Mouse (Mus musculus) left cerebral cortex, postnatal 4 days (tissue): ENCODE measurements at regions not wholly inside any gene's neighbourhood (a gene's known extent, or its start where the extent isn't known, plus 50 kb on each side); places are given as distances from the start of the nearest gene placed in this dataset.

Source experiments
- DNase-seq: peaks from one replicate; pipeline ENCODE4 v3.0.0-alpha.2; 2022
- intact Hi-C: fragments of 180-260 bp; cut with DNase I; formaldehyde crosslinking; loops from one replicate; pipeline ENCODE4 v1.15.1; 2025

DNA sequence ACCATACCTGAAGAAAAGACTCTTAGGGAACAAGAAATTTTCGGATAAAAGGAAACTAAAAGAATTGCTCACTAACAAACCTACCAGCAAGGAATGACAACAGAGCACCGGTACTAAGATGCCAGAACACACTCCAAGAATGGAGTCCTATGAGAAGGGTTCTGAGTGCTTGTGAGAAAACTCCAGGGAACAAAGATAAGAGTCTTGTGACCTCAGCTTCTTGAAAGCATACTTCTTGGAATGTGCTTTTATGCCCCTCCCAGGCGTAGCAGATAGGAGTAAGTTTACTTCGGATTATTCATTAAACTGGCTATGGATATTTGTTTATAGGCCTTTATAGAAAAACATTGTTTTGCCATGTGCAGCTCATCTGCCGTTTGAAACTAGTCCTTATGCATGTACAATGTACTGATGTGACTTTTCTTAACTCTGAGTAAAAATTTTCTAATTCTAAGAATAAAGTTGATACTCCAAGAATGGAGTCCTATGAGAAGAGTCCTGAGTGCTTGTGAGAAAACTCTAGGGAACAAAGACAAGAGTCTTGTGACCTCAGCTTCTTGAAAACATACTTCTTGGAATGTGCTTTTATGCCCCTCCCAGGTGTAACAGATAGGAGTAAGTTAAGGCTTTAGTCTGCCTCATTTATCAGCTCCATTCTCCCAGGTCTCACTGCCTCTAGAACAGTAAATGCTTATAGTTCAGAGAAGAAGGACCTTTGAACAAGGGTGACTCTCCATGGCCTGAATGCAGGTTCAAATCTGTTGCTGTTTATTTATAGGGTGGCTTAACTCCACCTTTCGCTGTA is 150.8 kb upstream of the Kynu start:
- no peak for DNase-seq
- intact Hi-C loops = no loop called here

DNA sequence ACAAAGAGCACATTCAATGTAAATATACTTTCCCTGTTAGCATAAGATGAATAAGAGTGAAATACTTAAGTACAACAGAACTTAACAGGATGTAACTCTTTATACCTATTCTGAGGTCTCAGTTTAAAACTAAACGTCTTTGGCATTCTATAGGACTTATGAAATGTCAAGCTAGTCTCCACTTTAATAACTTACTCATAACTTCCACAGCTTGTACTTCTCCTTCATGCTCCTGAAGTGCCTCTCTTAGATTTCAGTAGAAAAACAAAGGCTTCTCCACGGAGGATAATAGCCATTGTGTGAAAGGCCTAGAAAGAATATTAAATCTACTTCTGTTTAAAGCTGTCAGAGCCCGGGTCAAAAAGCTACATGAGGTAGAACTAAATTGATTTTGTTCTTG is 117.9 kb upstream of the Kynu start:
- intact Hi-C loops = no loop called here
- DNase-seq = no peak

DNA sequence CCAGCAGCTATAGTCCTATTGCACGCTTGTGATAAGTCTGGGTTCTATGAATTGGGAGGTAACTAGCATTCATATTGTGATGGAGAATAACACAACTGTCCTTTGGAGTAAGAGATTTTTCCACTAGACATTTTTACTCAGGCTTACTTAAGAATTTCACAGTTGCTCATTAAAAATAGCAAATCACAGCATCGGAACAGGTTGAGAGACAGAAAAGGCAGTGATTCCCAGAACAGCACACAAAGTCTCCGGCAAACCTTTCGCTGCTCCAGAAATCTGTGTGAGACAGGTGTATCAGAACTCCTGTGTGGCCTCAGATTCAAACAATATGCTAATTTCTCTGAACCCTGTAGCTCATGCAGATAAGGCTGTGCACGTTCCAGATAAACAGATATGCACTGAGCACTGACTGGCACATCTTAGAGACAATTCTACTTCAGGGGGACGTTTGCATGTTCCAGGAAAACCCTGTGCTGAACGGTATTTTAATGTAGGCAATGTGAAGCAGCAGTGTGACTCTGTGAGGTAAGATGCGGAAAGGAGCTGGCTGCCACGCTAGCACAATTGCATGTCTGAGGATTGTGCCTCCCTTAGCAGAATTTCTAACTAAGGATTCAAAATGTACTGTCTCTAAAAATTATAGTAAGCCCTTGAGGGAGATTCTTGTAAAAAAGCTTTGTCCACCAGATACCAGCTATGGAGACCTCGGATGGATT is 99.8 kb upstream of the Kynu start:
- no peak for DNase-seq
- intact Hi-C loops = no loop called here

DNA sequence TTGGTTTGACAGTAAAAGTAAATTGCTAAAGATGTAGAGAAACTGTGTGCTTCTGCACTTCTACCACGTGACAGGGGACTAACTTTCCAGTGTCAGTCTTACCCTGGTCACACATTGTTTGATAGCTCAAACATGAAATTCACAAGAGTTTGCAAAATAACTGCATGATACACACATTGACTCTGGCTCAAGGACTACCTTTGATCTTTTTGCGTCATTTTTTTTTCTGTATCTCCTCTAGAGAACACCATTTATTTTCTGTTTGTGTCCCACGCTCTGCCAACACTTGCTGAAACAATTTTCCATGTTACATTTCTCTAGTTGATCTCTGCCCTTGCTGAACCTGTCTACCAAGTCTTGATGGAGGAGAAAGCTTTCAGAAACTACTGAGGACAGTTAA is 86.0 kb upstream of the Kynu start:
- DNase-seq = no peak
- intact Hi-C loops = no loop called here

DNA sequence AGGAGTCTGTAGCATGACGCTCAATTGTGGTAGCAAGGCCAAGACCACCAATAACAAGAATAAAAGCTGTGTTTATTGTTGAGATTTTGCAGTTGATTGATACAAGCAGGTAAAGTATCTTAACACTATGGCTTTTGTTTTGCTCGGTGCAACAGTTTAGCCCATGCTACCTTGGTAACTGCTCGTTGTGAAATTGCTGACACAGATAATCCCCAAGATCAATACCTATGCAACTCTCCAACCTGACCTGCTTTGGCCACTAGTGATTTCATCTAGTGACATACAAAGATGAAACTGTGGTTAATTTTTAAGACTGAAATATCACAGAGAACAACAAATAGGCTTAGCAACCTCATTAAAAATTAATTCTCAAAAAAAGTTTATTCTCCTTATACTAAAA is 85.2 kb upstream of the Kynu start:
- intact Hi-C loops = no loop called here

DNA sequence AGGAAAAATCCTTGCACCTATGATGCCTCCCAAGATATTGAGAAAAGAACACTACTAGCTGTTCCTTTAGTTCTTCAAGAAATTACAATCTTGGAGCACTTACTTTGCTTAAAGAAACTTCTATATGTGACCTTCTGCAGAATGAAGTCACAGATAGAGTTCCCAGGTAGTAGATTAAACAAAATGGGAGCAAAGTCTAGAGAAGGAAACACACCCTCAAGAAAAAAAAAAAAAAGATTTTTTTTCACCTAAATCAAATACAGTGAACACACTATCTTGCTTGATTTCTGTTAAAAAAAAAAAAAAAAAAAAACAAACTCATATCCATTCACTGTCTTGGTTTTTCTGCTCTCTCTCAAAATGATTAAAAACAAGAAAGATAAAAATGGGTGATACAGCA is 76.6 kb upstream of the Kynu start:
- intact Hi-C loops = no loop called here
- DNase-seq = no peak

More for the DNA sequence above, 85.2 kb upstream of the Kynu start:
- no peak for DNase-seq

DNA sequence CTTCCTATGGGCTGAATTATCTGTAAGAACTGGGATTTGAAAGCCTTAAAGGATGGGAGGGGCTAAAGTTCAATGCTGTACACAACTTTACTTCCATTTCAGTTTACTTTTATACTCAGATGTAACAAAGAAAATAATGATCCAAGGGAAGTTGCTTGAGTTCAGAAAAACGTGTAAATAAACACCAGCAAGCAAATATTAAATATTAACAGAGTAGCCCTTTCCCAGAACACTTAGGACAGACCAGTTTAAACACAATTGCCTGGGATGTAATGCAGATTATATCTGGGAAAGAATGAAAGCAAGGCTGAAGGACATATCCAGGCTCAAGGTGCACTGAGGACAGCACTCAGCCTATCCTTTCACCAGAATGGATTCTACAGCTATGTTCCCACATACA is 75.3 kb upstream of the Kynu start:
- DNase-seq = no peak
- intact Hi-C loops = no loop called here
